ENCODE assay signal across 10 mouse cellular contexts in genomic region chr7:139156341-139157058, GRCm38 (mm10). TPM values are rescaled to one million over a fixed set of nuclear protein-coding genes. Genes with fewer than 3 reads are reported as not detected.
DNase-seq lines count a peak whose midpoint lies in the region; ATAC-seq and TF ChIP-seq lines count a peak whose summit lies in the region.
"Had no signal": no experiment of that assay in that cellular context is flagged by ENCODE, and none has a peak within 500 bp of the region (broad histone marks: within the 10 kb centered on the region; RNA-seq: fewer than 3 reads in every experiment).

No protein-coding gene starts in this region.

- H3K4me1 ChIP-seq in hindbrain, embryonic 14.5 days (replicated peaks; ENCODE audit: control insufficient read depth, insufficient read depth, low read length): peaks cover 15% of the 10 kb centered on the region
- peaks cover 23% of the 10 kb centered on the region for H3K4me1 ChIP-seq in midbrain, embryonic 10.5 days

- H3K9me3 ChIP-seq in hindbrain, embryonic 14.5 days (ENCODE audit: control insufficient read depth, low read length): no peaks in the 10 kb centered on the region
- no peaks in the 10 kb centered on the region for H3K9me3 ChIP-seq in midbrain, embryonic 10.5 days (replicated peaks)
- H3K9me3 ChIP-seq: embryonic facial prominence, embryonic 15.5 days had no signal

- peak; percentile 32 for DNase-seq in gastrocnemius, adult 2 months
- no peak for DNase-seq in gastrocnemius, postnatal 10 days
- DNase-seq in kidney, adult 11 months: peak; percentile 48
- DNase-seq in lung, postnatal 25 days (ENCODE audit: low spot score): peak; percentile 62
- DNase-seq in hindbrain, embryonic 14.5 days (ENCODE audit: low spot score): no peak
- DNase-seq in ovary, postnatal 14 days (ENCODE audit: low spot score): no peak
- DNase-seq in midbrain, embryonic 10.5 days (ENCODE audit: low spot score): no peak

- H3K4me2 ChIP-seq in hindbrain, embryonic 14.5 days (replicated peaks): no peak overlapping the region
- H3K4me2 ChIP-seq: embryonic facial prominence, embryonic 15.5 days had no signal

- intact Hi-C loops in gastrocnemius, adult 2 months (cut with DNase I): no loop called here

- H3K4me3 ChIP-seq in gastrocnemius, adult 2 months: no peak overlapping the region
- no peak overlapping the region for H3K4me3 ChIP-seq in hindbrain, embryonic 14.5 days (replicated peaks; ENCODE audit: low read length)
- H3K4me3 ChIP-seq in midbrain, embryonic 10.5 days: no peak overlapping the region
- H3K4me3 ChIP-seq: embryonic facial prominence, embryonic 15.5 days had no signal

- no peak for TF ChIP-seq CTCF in gastrocnemius, adult 2 months (IDR thresholded peaks at IDR 0.05)

- no peaks in the 10 kb centered on the region for H3K27me3 ChIP-seq in hindbrain, embryonic 14.5 days (ENCODE audit: control insufficient read depth, insufficient read depth, low read length)
- peaks cover 14% of the 10 kb centered on the region for H3K27me3 ChIP-seq in midbrain, embryonic 10.5 days (ENCODE audit: low read depth, poor library complexity, severe bottlenecking)
- H3K27me3 ChIP-seq: embryonic facial prominence, embryonic 15.5 days had no signal

- H3K27ac ChIP-seq in gastrocnemius, adult 2 months: no peak overlapping the region
- H3K27ac ChIP-seq in hindbrain, embryonic 14.5 days: no peak overlapping the region
- H3K27ac ChIP-seq in midbrain, embryonic 10.5 days (replicated peaks): no peak overlapping the region
- H3K27ac ChIP-seq: embryonic facial prominence, embryonic 15.5 days had no signal

- H3K36me3 ChIP-seq in hindbrain, embryonic 14.5 days (replicated peaks; ENCODE audit: control insufficient read depth, insufficient read depth): no peaks in the 10 kb centered on the region
- no peaks in the 10 kb centered on the region for H3K36me3 ChIP-seq in midbrain, embryonic 10.5 days
- H3K36me3 ChIP-seq: embryonic facial prominence, embryonic 15.5 days had no signal

- WGBS in hindbrain, embryonic 14.5 days: 40% methylated on average over 10 of the region's 10 CpGs
- WGBS in midbrain, embryonic 10.5 days: 72% methylated on average over 10 of the region's 10 CpGs

- ATAC-seq in CD4-positive, CD25-positive, alpha-beta regulatory T cell, adult 4 months: peak; percentile 27
- no peak for ATAC-seq in hindbrain, embryonic 14.5 days (ENCODE audit: low FRiP score)

- no peak overlapping the region for H3K9ac ChIP-seq in hindbrain, embryonic 14.5 days
- H3K9ac ChIP-seq: embryonic facial prominence, embryonic 15.5 days had no signal

RNA-seq across cellular contexts. Expression of gene Lrrc27, which starts 56.3 kb away (rescaled TPM):
- total RNA-seq in gastrocnemius, adult 2 months (2021): 1 to 10 TPM; 1.6 to 4.0 TPM
- total RNA-seq in gastrocnemius, postnatal 10 days (2021): 1 to 10 TPM; 2.9 to 4.2 TPM
- polyA plus RNA-seq in CD4-positive, CD25-positive, alpha-beta regulatory T cell, adult 4 months (2017; shearing (Covaris generic)): 1 to 10 TPM; 4.4 to 4.8 TPM
- polyA plus RNA-seq in hindbrain, embryonic 14.5 days (2014; fragmentation: Nextera tagmentation; extraction: Ambion mirVana): 5.2 and 6.2 TPM in 2 replicates
- polyA plus RNA-seq in midbrain, embryonic 10.5 days (2016; fragmentation: Nextera tagmentation; extraction: Ambion mirVana): 5.3 and 7.3 TPM in 2 replicates

RNA-seq across cellular contexts. Expression of gene Stk32c, which starts 56.6 kb away (rescaled TPM):
- total RNA-seq in gastrocnemius, adult 2 months (2021): under 1 TPM in 1 of 2 experiments, not detected in 1; 0.73 TPM
- 1 to 10 TPM; 1.6 TPM for total RNA-seq in gastrocnemius, postnatal 10 days (2021)
- under 1 TPM in 1 of 2 experiments, not detected in 1; 0.43 TPM for polyA plus RNA-seq in CD4-positive, CD25-positive, alpha-beta regulatory T cell, adult 4 months (2017; shearing (Covaris generic))
- 1.2 and 2.8 TPM in 2 replicates for polyA plus RNA-seq in hindbrain, embryonic 14.5 days (2014; fragmentation: Nextera tagmentation; extraction: Ambion mirVana)
- polyA plus RNA-seq in midbrain, embryonic 10.5 days (2016; fragmentation: Nextera tagmentation; extraction: Ambion mirVana): 0.22 and 0.35 TPM in 2 replicates
- polyA plus RNA-seq: liver, embryonic 16.5 days had no signal

Comparison
In these comparisons a context has a peak if more than half of its experiments do, and no peak if none do; other contexts are left out.
1. DNase-seq: peak in gastrocnemius, adult 2 months (single experiment), kidney, adult 11 months (single experiment) and lung, postnatal 25 days (single experiment); none in gastrocnemius, postnatal 10 days (single experiment), hindbrain, embryonic 14.5 days (single experiment), ovary, postnatal 14 days (single experiment) and midbrain, embryonic 10.5 days (single experiment).